Mouse (Mus musculus): ENCODE measurements around the gene Tfec. TPM values are rescaled to one million over a fixed set of nuclear protein-coding genes. Genes with fewer than 3 reads are reported as not detected.

Gene Tfec
- polyA plus RNA-seq, 1 experiment, result not detected

DNA sequence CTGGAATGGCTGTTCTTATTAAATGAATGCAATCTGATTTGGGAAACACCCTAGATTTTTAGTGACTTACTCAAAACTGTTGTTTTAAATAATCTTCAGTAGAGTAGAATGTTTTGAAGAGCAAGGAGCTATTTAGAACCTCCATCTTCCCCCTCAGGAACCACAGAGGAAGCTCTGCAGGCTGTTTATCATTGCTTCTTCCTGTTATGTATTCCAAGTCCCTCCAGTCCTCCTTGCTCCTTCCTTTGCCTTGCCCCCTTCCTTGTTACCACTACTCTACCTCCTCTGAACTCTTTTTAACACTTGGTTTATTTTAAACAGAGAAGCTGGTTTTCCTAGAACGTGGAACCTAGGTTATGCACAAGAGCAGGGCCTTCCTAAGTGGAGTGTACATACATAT, 76.3 kb downstream of the Tfec start:
- H3K4me1 ChIP-seq (ENCODE audit: control insufficient read depth), result no peaks in the 10 kb centered on the region
- no peak for TF ChIP-seq GATA1 (IDR thresholded peaks at IDR 0.05; ENCODE audit: low read length)
- TF ChIP-seq TAL1 (IDR thresholded peaks at IDR 0.05; ENCODE audit: low read length), result no peak
- H3K4me3 ChIP-seq (replicated peaks), result no peak overlapping the region
- no peaks in the 10 kb centered on the region for H3K9me3 ChIP-seq (ENCODE audit: control insufficient read depth, low read length)
- H3K27me3 ChIP-seq (ENCODE audit: control insufficient read depth), result no peaks in the 10 kb centered on the region
- no peaks in the 10 kb centered on the region for H3K36me3 ChIP-seq (ENCODE audit: control insufficient read depth)

DNA sequence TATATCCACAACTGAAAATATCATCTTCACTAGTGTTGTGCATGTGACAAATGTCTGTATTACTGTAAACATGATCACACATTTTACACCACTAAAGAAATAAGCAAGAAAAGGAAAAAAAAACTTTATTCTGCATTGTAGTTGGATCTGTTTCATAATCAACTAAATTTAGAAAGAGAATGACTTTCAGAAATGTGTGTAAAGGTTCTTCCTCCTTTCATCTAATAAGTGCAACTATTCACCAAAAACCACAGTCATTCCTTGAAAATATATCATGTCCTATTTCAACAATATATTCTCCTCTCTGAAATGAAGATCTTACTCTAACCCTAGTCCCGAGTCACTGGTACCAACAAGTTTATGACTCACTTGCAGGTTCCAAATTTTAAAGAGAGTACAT, 91.9 kb downstream of the Tfec start:
- H3K4me3 ChIP-seq (replicated peaks), result no peak overlapping the region
- TF ChIP-seq TAL1 (IDR thresholded peaks at IDR 0.05; ENCODE audit: low read length) (no peak), GATA1 (IDR thresholded peaks at IDR 0.05; ENCODE audit: low read length) (no peak)
- H3K4me1 ChIP-seq (ENCODE audit: control insufficient read depth), result no peaks in the 10 kb centered on the region
- H3K36me3 ChIP-seq (ENCODE audit: control insufficient read depth), result no peaks in the 10 kb centered on the region
- H3K9me3 ChIP-seq (ENCODE audit: control insufficient read depth, low read length), result no peaks in the 10 kb centered on the region
- H3K27me3 ChIP-seq (ENCODE audit: control insufficient read depth), result no peaks in the 10 kb centered on the region

- Histone ChIP-seq H3K4me1 (ENCODE audit: control insufficient read depth) (no peaks in the 10 kb centered on the region), H3K4me3 (replicated peaks) (no peak overlapping the region), H3K27me3 (ENCODE audit: control insufficient read depth) (no peaks in the 10 kb centered on the region), H3K36me3 (ENCODE audit: control insufficient read depth) (no peaks in the 10 kb centered on the region), H3K9me3 (ENCODE audit: control insufficient read depth, low read length) (no peaks in the 10 kb centered on the region)
- TF ChIP-seq TAL1 (IDR thresholded peaks at IDR 0.05; ENCODE audit: low read length) (no peak), GATA1 (IDR thresholded peaks at IDR 0.05; ENCODE audit: low read length) (no peak)
Observed at GRCm38 (mm10) chr6:16797669-16798068, 100.6 kb downstream of the Tfec start.

- Histone ChIP-seq H3K4me1 (ENCODE audit: control insufficient read depth) (no peaks in the 10 kb centered on the region), H3K27me3 (ENCODE audit: control insufficient read depth) (no peaks in the 10 kb centered on the region), H3K36me3 (ENCODE audit: control insufficient read depth) (no peaks in the 10 kb centered on the region), H3K9me3 (ENCODE audit: control insufficient read depth, low read length) (no peaks in the 10 kb centered on the region), H3K4me3 (replicated peaks) (no peak overlapping the region)
- no peak for TF ChIP-seq GATA1 (IDR thresholded peaks at IDR 0.05; ENCODE audit: low read length)
- no peak for TF ChIP-seq TAL1 (IDR thresholded peaks at IDR 0.05; ENCODE audit: low read length)
Observed at GRCm38 (mm10) chr6:16796914-16797313, 101.3 kb downstream of the Tfec start.

GRCm38 (mm10) chr6:16794036-16794435, 104.2 kb downstream of the Tfec start:
- TF ChIP-seq GATA1 (IDR thresholded peaks at IDR 0.05; ENCODE audit: low read length), result no peak
- TF ChIP-seq TAL1 (IDR thresholded peaks at IDR 0.05; ENCODE audit: low read length), result no peak
- no peak overlapping the region for H3K4me3 ChIP-seq (replicated peaks)
- no peaks in the 10 kb centered on the region for H3K9me3 ChIP-seq (ENCODE audit: control insufficient read depth, low read length)
- no peaks in the 10 kb centered on the region for H3K4me1 ChIP-seq (ENCODE audit: control insufficient read depth)
- no peaks in the 10 kb centered on the region for H3K27me3 ChIP-seq (ENCODE audit: control insufficient read depth)
- H3K36me3 ChIP-seq (ENCODE audit: control insufficient read depth), result no peaks in the 10 kb centered on the region

DNA sequence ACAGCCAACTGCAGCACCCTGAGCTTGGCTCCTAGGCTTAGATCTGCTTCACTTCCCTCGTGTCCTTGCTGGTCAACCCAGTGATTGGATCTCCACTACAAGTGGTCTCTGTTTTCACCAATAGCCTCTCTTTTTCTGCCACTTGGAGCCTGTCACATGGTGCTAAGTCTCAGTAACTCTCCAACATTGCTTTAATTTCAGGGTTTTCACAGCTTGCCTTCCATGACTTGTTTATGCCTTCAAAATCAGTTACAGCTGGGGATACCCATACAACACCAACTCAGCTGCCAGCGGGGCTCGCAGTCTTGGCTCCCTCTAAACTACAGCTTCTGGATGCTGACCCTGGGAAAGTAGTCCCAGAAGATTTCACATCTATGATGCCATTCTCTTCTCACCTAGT, 113.1 kb downstream of the Tfec start:
- Histone ChIP-seq H3K27me3 (ENCODE audit: control insufficient read depth) (no peaks in the 10 kb centered on the region), H3K36me3 (ENCODE audit: control insufficient read depth) (no peaks in the 10 kb centered on the region), H3K4me1 (ENCODE audit: control insufficient read depth) (no peaks in the 10 kb centered on the region), H3K9me3 (ENCODE audit: control insufficient read depth, low read length) (no peaks in the 10 kb centered on the region), H3K4me3 (replicated peaks) (no peak overlapping the region)
- TF ChIP-seq TAL1 (IDR thresholded peaks at IDR 0.05; ENCODE audit: low read length), result no peak
- no peak for TF ChIP-seq GATA1 (IDR thresholded peaks at IDR 0.05; ENCODE audit: low read length)

Other genes with a start within 250 kb of the Tfec start
- 0.03 and 0.10 TPM in 2 replicates for gene Tes, start 166.7 kb upstream of the Tfec start, polyA plus RNA-seq (2012)